Mouse (Mus musculus) heart, embryonic 14.5 days (tissue): ENCODE data around the gene She. TPM values are rescaled to one million over a fixed set of nuclear protein-coding genes. Genes with fewer than 3 reads are reported as not detected.

Experiments
- ATAC-seq: fragments of 200-750 bp; cut with Nextera tagmentation; 2 replicates; pipeline ENCODE4 v1.8.0; 2017; ENCODE audit warnings: low read depth, moderate TSS enrichment; ENCODE audit not compliant: insufficient number of reproducible peaks, insufficient read depth, low FRiP score
- H3K27ac ChIP-seq, 2 experiments: fragments of 200-500 bp in 1 of 2; fragments of 300-500 bp in 1 of 2; sonication (generic) in 1 of 2; replicated peaks in 1 of 2; 2 replicates each; pipeline ENCODE4 v1.5.1; 2012 to 2014; ENCODE audit warnings: low read depth in 2 of 2, low read length in 2 of 2, control low read depth in 1 of 2, mild to moderate bottlenecking in 1 of 2, mixed read lengths in 1 of 2; ENCODE audit not compliant: control insufficient read depth in 1 of 2, insufficient read depth in 1 of 2
- H3K27me3 ChIP-seq: fragments of 300-500 bp; sonication (generic); 2 replicates; pipeline ENCODE4 v1.6.1; 2014; ENCODE audit warnings: mild to moderate bottlenecking, low read length, control low read depth; ENCODE audit not compliant: control insufficient read depth, insufficient read depth
- H3K36me3 ChIP-seq: fragments of 300-500 bp; sonication (generic); 2 replicates; pipeline ENCODE4 v1.6.1; 2014; ENCODE audit warnings: mild to moderate bottlenecking, control low read depth, low read length, mixed read lengths; ENCODE audit not compliant: control insufficient read depth, insufficient read depth
- H3K4me1 ChIP-seq, 2 experiments: fragments of 200-500 bp in 1 of 2; fragments of 300-500 bp in 1 of 2; sonication (generic) in 1 of 2; 2 replicates each; pipeline ENCODE4 v1.6.1; 2012 to 2014; ENCODE audit warnings: low read length in 2 of 2, control low read depth in 1 of 2, mixed read lengths in 1 of 2; ENCODE audit not compliant: control insufficient read depth in 2 of 2, insufficient read depth in 2 of 2
- H3K4me2 ChIP-seq: fragments of 300-500 bp; sonication (generic); 2 replicates; pipeline ENCODE4 v1.6.1; 2014; ENCODE audit warnings: mild to moderate bottlenecking, low read length
- H3K4me3 ChIP-seq, 2 experiments: fragments of 200-500 bp in 1 of 2; fragments of 300-500 bp in 1 of 2; sonication (generic) in 1 of 2; 2 replicates each; pipeline ENCODE4 v1.5.1; 2012 to 2014; ENCODE audit warnings: low read length in 2 of 2, mild to moderate bottlenecking in 2 of 2, control low read depth in 1 of 2, low read depth in 1 of 2, moderate library complexity in 1 of 2; ENCODE audit not compliant: control insufficient read depth in 1 of 2, insufficient read depth in 1 of 2
- H3K9ac ChIP-seq: fragments of 300-500 bp; sonication (generic); 2 replicates; pipeline ENCODE4 v1.6.1; 2014; ENCODE audit warnings: mild to moderate bottlenecking, low read length
- H3K9me3 ChIP-seq: fragments of 300-500 bp; sonication (generic); 2 replicates; pipeline ENCODE4 v1.6.1; 2016; ENCODE audit warnings: low read length, control low read depth; ENCODE audit not compliant: control insufficient read depth
- WGBS: fragments of 180-500 bp; shearing (Covaris S2); extraction: QIAGEN DNeasy Blood & Tissue Kit; methylation state at CpG from one replicate; pipeline ENCODE4 v1.1.7; 2014; 5-methylcytosine and 5-hydroxymethylcytosine counted together
- polyA plus RNA-seq: library from polyadenylated mRNA; unstranded; fragments of >200 nt; fragmentation: Nextera tagmentation; extraction: Ambion mirVana; gene quantifications from 2 replicates; pipeline ENCODE4 v1.2.1, GENCODE M21; 2014

The She gene
- polyA plus RNA-seq, 1 experiment from 2014 or later, result 9.0 TPM

DNA sequence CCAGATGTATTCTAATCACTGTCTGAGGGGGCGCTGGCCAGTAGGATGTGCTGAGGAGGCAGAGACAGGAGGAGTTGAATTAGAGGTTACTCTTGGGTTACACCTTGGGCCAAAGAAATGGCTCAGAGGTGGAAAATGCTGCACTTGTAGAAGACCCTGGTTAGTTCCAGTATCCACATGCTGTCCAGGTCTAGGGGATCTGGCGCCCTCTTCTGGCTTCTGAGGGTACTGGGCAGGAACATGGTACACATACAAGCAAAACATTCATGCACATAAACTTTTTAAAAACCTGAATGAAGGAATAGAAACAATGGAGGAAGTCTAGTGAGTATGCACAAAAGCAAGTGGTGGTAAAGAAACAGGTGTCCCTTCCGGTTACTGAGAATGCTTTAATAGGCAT, 26.2 kb downstream of the She start:
- Histone ChIP-seq H3K4me2 (no peak overlapping the region), H3K27ac (no peak overlapping the region), H3K4me3 (no peak overlapping the region), H3K27me3 (no peaks in the 10 kb centered on the region), H3K9ac (no peak overlapping the region), H3K4me1 (peaks cover 2 to 4% of the 10 kb centered on the region in 2 experiments; a peak in 1 of 4 replicates), H3K9me3 (0 out of 2 replicates have a peak, but pooled peaks cover 5% of the 10 kb centered on the region), H3K36me3 (peaks cover 21% of the 10 kb centered on the region)
- no peak for ATAC-seq
- WGBS, result 81% methylated on average over 3 of the region's 3 CpGs

- Histone ChIP-seq H3K4me1 (peaks cover 2 to 4% of the 10 kb centered on the region in 2 experiments; a peak in 1 of 4 replicates), H3K27ac (no peak overlapping the region), H3K9ac (no peak overlapping the region), H3K4me2 (no peak overlapping the region), H3K4me3 (no peak overlapping the region), H3K9me3 (0 out of 2 replicates have a peak, but pooled peaks cover 5% of the 10 kb centered on the region), H3K36me3 (peaks cover 17% of the 10 kb centered on the region), H3K27me3 (no peaks in the 10 kb centered on the region)
- ATAC-seq, result no peak
- WGBS, result 9% methylated on average over 4 of the region's 4 CpGs
Measured at GRCm38 (mm10) chr3:89858123-89858522, 27.0 kb downstream of the She start.

- Histone ChIP-seq H3K36me3 (peaks cover 17% of the 10 kb centered on the region), H3K9ac (no peak overlapping the region), H3K4me1 (peaks cover 2 to 4% of the 10 kb centered on the region in 2 experiments; a peak in 1 of 4 replicates), H3K9me3 (0 out of 2 replicates have a peak, but pooled peaks cover 5% of the 10 kb centered on the region), H3K4me3 (no peak overlapping the region), H3K4me2 (no peak overlapping the region), H3K27ac (no peak overlapping the region), H3K27me3 (no peaks in the 10 kb centered on the region)
- ATAC-seq, result no peak
- 66% methylated on average over 8 of the region's 8 CpGs for WGBS
Measured at GRCm38 (mm10) chr3:89858888-89859287, 27.7 kb downstream of the She start.

DNA sequence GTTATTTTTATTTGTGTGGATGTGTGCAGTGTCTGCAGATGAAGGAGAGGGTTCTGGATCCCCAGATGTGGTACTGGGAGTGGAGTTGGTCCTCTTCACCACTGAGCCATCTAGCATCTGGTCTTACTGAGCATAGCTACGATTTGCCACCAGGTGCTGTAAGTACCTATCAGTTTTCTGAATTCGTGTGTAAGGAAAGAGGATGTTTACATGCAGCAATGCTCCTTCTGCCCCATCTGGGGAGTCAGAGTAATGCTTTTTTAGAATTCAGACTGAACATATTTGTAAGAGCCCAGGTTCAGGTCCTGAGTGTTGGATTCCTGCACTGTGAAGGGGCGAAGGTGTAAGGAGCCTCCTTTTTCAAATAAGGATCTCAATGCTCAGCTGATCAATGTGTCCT, 28.8 kb downstream of the She start:
- peaks cover 2 to 4% of the 10 kb centered on the region in 2 experiments; a peak in 1 of 4 replicates for H3K4me1 ChIP-seq
- peaks cover 17% of the 10 kb centered on the region for H3K36me3 ChIP-seq
- WGBS, result 61% methylated on average over 3 of the region's 3 CpGs
- no peaks in the 10 kb centered on the region for H3K27me3 ChIP-seq
- H3K4me3 ChIP-seq, result no peak overlapping the region
- H3K27ac ChIP-seq, result no peak overlapping the region
- H3K9ac ChIP-seq, result no peak overlapping the region
- 0 out of 2 replicates have a peak, but pooled peaks cover 5% of the 10 kb centered on the region for H3K9me3 ChIP-seq
- H3K4me2 ChIP-seq, result no peak overlapping the region
- ATAC-seq, result no peak

GRCm38 (mm10) chr3:89860343-89860742, 29.2 kb downstream of the She start:
- no peak overlapping the region for H3K9ac ChIP-seq
- H3K27me3 ChIP-seq, result no peaks in the 10 kb centered on the region
- 0 out of 2 replicates have a peak, but pooled peaks cover 5% of the 10 kb centered on the region for H3K9me3 ChIP-seq
- H3K4me1 ChIP-seq, result peaks cover 4 to 6% of the 10 kb centered on the region in 2 experiments; a peak in 1 of 4 replicates
- H3K27ac ChIP-seq, result no peak overlapping the region
- 78% methylated on average over 3 of the region's 3 CpGs for WGBS
- H3K4me3 ChIP-seq, result no peak overlapping the region
- no peak for ATAC-seq
- no peak overlapping the region for H3K4me2 ChIP-seq
- H3K36me3 ChIP-seq, result peaks cover 17% of the 10 kb centered on the region

DNA sequence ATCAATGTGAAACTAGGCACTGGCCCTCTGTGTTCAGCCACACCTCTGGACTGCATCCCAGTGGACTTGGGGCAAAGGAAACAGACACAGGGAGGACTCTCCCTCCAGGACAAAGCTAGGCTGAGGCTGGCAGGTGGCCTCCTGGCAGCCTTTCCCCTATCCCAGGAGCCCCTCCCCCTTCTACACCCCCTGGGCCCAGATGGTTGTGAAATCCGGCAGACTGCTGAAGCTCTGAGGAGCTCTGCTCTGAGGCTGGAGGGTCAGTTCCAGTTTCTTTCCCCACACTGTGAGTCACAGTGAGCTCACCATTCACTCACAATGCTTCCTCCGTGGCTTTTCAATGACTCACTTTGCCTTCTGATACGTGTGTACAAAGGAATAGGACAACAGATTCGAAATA, 29.9 kb downstream of the She start:
- Histone ChIP-seq H3K4me3 (no peak overlapping the region), H3K9me3 (0 out of 2 replicates have a peak, but pooled peaks cover 5% of the 10 kb centered on the region), H3K4me1 (peaks cover 4 to 7% of the 10 kb centered on the region in 2 experiments; a peak in 1 of 4 replicates), H3K36me3 (peaks cover 11% of the 10 kb centered on the region), H3K27me3 (no peaks in the 10 kb centered on the region), H3K4me2 (no peak overlapping the region), H3K9ac (no peak overlapping the region), H3K27ac (no peak overlapping the region)
- 25% methylated on average over 4 of the region's 4 CpGs for WGBS
- peak; percentile 49; the same call in 1 of the 2 replicates for ATAC-seq

DNA sequence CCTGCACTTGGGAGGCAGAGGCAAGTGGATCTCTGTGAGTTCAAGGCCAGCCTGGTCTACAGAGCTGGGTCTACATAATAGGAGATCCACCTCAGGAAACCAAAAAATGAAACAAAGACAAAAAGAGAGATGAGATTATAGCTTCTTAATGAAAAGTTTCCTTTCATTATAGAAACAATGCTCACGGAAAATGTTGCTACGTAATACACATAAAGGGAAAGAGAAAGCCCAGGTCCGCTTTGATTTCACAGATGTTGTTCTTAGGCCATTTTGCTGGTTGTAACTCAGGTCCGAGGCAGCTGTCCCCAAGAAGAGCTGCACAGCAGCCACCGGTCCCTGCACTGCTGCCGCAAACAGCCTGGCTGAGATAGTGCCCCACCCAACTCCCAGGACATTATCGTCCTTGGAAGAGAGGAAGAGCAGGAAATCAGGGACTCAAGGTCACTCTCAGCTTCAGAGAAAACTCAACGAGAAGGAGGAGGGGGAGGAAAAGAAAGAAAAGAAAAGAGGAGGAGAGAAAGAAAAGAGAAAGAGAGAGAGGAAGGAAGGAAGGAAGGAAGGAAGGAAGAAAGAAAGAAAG, 31.1 kb downstream of the She start:
- Histone ChIP-seq H3K4me2 (no peak overlapping the region), H3K27ac (no peak overlapping the region)
- WGBS, result 49% methylated on average over 8 of the region's 8 CpGs

More for the DNA sequence above, 31.1 kb downstream of the She start:
- H3K4me1 ChIP-seq, result peaks cover 4 to 7% of the 10 kb centered on the region in 2 experiments; a peak in 1 of 4 replicates
- no peaks in the 10 kb centered on the region for H3K27me3 ChIP-seq
- H3K36me3 ChIP-seq, result peaks cover 2% of the 10 kb centered on the region; the same call in 1 of the 2 replicates
- H3K9me3 ChIP-seq, result 0 out of 2 replicates have a peak, but pooled peaks cover 2% of the 10 kb centered on the region
- no peak overlapping the region for H3K9ac ChIP-seq
- no peak overlapping the region for H3K4me3 ChIP-seq
- ATAC-seq, result no peak
